25 mouse cellular contexts compared by ENCODE assay signal in genomic region chr11:82216531-82216930, GRCm38 (mm10).
A peak's percentile ranks its signal among the peaks of the same experiment; 100 is the strongest.
DNase-seq lines count a peak whose midpoint lies in the region; ATAC-seq and TF ChIP-seq lines count a peak whose summit lies in the region.
"Had no signal": no experiment of that assay in that cellular context is flagged by ENCODE, and none has a peak within 500 bp of the region (broad histone marks: within the 10 kb centered on the region; RNA-seq: fewer than 3 reads in every experiment).

No protein-coding gene starts in this region.

- 45% methylated on average over 2 of the region's 2 CpGs for WGBS in midbrain, postnatal 0 days
- WGBS in midbrain, embryonic 13.5 days: 29% methylated on average over 2 of the region's 2 CpGs

- DNase-seq in cerebellum, postnatal 10 days: peak; percentile 45 to 64
- no peak for DNase-seq in cerebellum, adult 11-12 months
- peak; percentile 21 for DNase-seq in midbrain, postnatal 0 days (ENCODE audit: low spot score)
- peak; percentile 34 for DNase-seq in brain, embryonic 14.5 days (ENCODE audit: low read depth)
- DNase-seq: adrenal gland, adult 8-10 months; adrenal gland, postnatal 14 days; adrenal gland, postnatal 36 days; B cell, adult 2 months; cerebellum, adult 11 months; cerebellum, adult 2 months; cerebellum, adult 9-10 months; cerebellum, postnatal 36 days; embryo, embryonic 11 days had no signal

- no peak overlapping the region for H3K4me3 ChIP-seq in midbrain, postnatal 0 days (ENCODE audit: low read depth, low read length)
- no peak overlapping the region for H3K4me3 ChIP-seq in midbrain, embryonic 13.5 days (replicated peaks)
- H3K4me3 ChIP-seq: embryonic facial prominence, embryonic 13.5 days; embryonic facial prominence, embryonic 15.5 days; erythroblast, embryonic 14.5 days; forebrain, embryonic 10.5 days; forebrain, embryonic 12.5 days had no signal

- no peak overlapping the region for H3K4me2 ChIP-seq in midbrain, postnatal 0 days (ENCODE audit: low read depth, low read length, poor library complexity, severe bottlenecking)
- H3K4me2 ChIP-seq in midbrain, embryonic 13.5 days (replicated peaks): no peak overlapping the region
- H3K4me2 ChIP-seq: embryonic facial prominence, embryonic 13.5 days; embryonic facial prominence, embryonic 15.5 days; forebrain, embryonic 12.5 days had no signal

- H3K9me3 ChIP-seq in midbrain, postnatal 0 days (ENCODE audit: low read length): no peaks in the 10 kb centered on the region
- H3K9me3 ChIP-seq in midbrain, embryonic 13.5 days: no peaks in the 10 kb centered on the region
- H3K9me3 ChIP-seq: embryonic facial prominence, embryonic 13.5 days; embryonic facial prominence, embryonic 15.5 days; forebrain, embryonic 10.5 days; forebrain, embryonic 12.5 days had no signal

- no peak overlapping the region for H3K9ac ChIP-seq in midbrain, postnatal 0 days (replicated peaks; ENCODE audit: low read length, poor library complexity, severe bottlenecking)
- H3K9ac ChIP-seq in midbrain, embryonic 13.5 days (replicated peaks): no peak overlapping the region
- H3K9ac ChIP-seq: embryonic facial prominence, embryonic 13.5 days; embryonic facial prominence, embryonic 15.5 days; forebrain, embryonic 12.5 days had no signal

- TF ChIP-seq CTCF in midbrain, postnatal 0 days (IDR thresholded peaks at IDR 0.05): no peak
- no peak for TF ChIP-seq CTCF in brain, embryonic 14.5 days (IDR thresholded peaks at IDR 0.05; ENCODE audit: borderline replicate concordance, extremely low read depth, insufficient read depth, insufficient read length)

- H3K27ac ChIP-seq in midbrain, postnatal 0 days (ENCODE audit: low read depth, low read length): no peak overlapping the region
- H3K27ac ChIP-seq in midbrain, embryonic 13.5 days: no peak overlapping the region
- H3K27ac ChIP-seq: embryonic facial prominence, embryonic 13.5 days; embryonic facial prominence, embryonic 15.5 days; forebrain, embryonic 10.5 days; forebrain, embryonic 12.5 days had no signal

- no peaks in the 10 kb centered on the region for H3K27me3 ChIP-seq in midbrain, postnatal 0 days (ENCODE audit: insufficient read depth, low read length)
- 0 out of 2 replicates have a peak, but pooled peaks cover 2% of the 10 kb centered on the region for H3K27me3 ChIP-seq in midbrain, embryonic 13.5 days
- H3K27me3 ChIP-seq: embryonic facial prominence, embryonic 13.5 days; embryonic facial prominence, embryonic 15.5 days; forebrain, embryonic 12.5 days had no signal

- no peak for ATAC-seq in midbrain, postnatal 0 days (ENCODE audit: low FRiP score)
- ATAC-seq in midbrain, embryonic 13.5 days: no peak
- ATAC-seq: activated CD4-positive, CD25-positive, alpha-beta regulatory T cell, adult 4 months; CD4-positive, CD25-positive, alpha-beta regulatory T cell, adult 4 months; forebrain, embryonic 14.5 days; forebrain, embryonic 16.5 days; Patski had no signal

- H3K4me1 ChIP-seq in midbrain, postnatal 0 days (ENCODE audit: insufficient read depth, low read length): no peaks in the 10 kb centered on the region
- no peaks in the 10 kb centered on the region for H3K4me1 ChIP-seq in midbrain, embryonic 13.5 days (replicated peaks)
- H3K4me1 ChIP-seq: embryonic facial prominence, embryonic 13.5 days; embryonic facial prominence, embryonic 15.5 days; forebrain, embryonic 10.5 days; forebrain, embryonic 12.5 days had no signal

- no peaks in the 10 kb centered on the region for H3K36me3 ChIP-seq in midbrain, postnatal 0 days (ENCODE audit: insufficient read depth, low read length)
- no peaks in the 10 kb centered on the region for H3K36me3 ChIP-seq in midbrain, embryonic 13.5 days
- H3K36me3 ChIP-seq: embryonic facial prominence, embryonic 13.5 days; embryonic facial prominence, embryonic 15.5 days; forebrain, embryonic 10.5 days; forebrain, embryonic 12.5 days; G1E had no signal

- TF ChIP-seq POLR2A in brain, embryonic 14.5 days (IDR thresholded peaks at IDR 0.05; ENCODE audit: borderline replicate concordance, extremely low read depth, insufficient read depth, insufficient read length, poor library complexity, severe bottlenecking): no peak
